Mouse (Mus musculus): ENCODE measurements around the gene Lamc2. TPM values are rescaled to one million over a fixed set of nuclear protein-coding genes. Genes with fewer than 3 reads are reported as not detected.

The Lamc2 gene
- not detected in 2 replicates for total RNA-seq (2014; fragmentation: Nextera tagmentation)
- not detected in 2 replicates for total RNA-seq (2017)

DNA sequence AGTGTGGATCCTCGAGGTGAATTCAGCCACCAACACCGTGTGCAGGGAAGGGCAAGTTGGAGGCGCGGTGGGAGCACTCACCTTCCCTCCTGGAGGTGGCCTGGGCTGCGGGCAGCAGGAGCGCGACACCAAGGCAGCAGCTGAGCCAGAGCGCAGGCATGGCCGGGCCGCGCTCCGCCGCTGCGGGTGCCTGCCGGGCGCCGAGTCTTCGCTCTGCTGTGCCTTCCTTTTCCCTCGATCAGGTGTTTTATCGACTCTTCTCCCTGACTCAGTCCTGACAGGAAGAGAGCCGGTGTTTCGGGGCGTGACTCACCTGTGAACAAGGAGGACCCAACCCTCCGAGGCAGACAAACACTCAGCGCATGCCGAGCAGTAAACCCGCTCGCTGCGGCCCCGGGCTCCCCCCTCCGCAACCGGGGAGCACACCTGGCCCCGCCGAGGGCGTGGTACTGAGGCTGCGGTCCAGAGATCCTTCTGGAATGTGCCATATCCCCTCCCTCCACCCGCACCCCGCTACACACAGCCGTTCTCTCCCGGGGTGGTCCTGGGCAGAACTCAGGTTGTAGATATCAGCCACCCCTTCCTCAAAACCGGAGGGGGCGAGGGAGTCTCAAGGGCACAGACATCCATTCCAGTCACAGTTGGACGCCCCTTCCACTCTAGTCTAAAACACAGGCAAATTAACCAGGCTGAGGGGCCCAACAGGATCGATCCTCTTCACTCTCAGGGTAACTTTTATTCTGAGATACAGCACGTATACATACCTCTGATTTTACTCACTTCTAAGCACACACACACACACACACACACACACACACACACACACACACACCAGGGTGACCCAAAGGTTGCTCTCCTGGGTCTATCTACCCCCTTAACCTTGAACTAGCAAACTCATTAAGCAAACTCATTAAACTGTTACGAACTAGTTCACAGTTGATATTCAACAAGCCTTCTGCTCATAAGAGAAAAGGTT is at the start of gene Lamc2:
Gene Lamc2 (minus strand): TSS at position 620 of the 976 bp plus-strand sequence.
- peak; percentile 27; the same call in 1 of the 2 replicates for ATAC-seq (replicated peaks; ENCODE audit: poor library complexity, severe bottlenecking)

DNA sequence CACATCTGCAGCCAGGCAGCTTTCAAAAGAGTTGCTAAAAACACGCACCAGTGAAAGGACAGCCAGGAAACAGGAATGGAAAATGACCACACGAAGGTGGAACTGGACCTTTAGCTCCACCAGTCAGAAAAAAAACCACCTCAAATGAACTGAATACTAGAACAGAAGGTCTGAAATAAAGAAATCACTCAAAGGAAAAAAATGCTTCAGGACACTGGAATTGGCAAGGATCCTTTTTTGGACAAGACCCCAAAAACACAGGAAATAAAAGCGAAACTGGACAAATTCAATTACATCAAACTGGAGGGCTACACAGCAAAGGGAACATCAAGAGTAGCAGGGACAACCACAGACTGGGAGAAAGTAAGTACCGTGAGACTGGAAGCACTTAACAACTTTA is 49.3 kb upstream of the Lamc2 start:
- no peak for ATAC-seq (replicated peaks; ENCODE audit: poor library complexity, severe bottlenecking)

- no peak for ATAC-seq (replicated peaks; ENCODE audit: poor library complexity, severe bottlenecking)
Measured at GRCm38 (mm10) chr1:153231681-153232080, 45.4 kb upstream of the Lamc2 start.

DNA sequence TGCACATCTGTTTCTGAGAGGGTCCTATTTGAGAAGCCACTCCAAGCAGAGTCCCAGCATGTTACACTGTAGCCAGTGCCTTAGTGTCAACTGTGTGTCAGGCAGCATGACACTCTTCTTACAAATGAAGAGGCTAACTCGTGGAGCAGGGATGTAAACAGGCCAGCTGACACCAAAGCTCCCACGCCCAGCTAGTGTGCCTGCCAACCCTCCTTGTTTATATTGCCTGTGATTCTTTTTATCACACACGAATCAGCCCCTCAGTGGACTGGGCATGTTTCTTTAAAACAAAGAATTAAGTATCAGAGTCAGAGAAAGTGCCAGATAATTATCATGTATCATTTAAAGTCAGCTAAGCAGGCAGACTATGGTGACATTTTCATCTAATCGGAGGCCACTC is 41.7 kb upstream of the Lamc2 start:
- no peak for ATAC-seq (replicated peaks; ENCODE audit: poor library complexity, severe bottlenecking)

DNA sequence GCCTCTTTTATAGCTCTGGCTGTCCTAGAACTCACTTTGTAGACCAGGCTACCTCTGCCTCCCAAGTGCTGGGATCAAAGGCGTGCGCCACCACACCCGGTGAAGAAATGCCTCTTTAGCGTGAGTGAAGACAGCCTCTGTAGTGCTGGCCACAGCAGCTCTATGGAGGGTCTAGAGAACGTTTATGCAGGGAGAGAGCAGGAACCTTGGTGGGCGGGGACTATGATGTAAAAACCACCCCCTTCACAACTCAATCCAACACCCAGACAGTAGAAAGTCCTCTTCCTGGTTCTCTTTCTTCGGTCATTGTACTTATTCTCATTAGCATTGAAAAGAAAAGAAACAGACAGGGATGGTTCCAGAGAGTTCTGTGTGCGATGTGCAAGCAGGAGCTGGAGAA is 40.8 kb upstream of the Lamc2 start:
- ATAC-seq (replicated peaks; ENCODE audit: poor library complexity, severe bottlenecking), result no peak

DNA sequence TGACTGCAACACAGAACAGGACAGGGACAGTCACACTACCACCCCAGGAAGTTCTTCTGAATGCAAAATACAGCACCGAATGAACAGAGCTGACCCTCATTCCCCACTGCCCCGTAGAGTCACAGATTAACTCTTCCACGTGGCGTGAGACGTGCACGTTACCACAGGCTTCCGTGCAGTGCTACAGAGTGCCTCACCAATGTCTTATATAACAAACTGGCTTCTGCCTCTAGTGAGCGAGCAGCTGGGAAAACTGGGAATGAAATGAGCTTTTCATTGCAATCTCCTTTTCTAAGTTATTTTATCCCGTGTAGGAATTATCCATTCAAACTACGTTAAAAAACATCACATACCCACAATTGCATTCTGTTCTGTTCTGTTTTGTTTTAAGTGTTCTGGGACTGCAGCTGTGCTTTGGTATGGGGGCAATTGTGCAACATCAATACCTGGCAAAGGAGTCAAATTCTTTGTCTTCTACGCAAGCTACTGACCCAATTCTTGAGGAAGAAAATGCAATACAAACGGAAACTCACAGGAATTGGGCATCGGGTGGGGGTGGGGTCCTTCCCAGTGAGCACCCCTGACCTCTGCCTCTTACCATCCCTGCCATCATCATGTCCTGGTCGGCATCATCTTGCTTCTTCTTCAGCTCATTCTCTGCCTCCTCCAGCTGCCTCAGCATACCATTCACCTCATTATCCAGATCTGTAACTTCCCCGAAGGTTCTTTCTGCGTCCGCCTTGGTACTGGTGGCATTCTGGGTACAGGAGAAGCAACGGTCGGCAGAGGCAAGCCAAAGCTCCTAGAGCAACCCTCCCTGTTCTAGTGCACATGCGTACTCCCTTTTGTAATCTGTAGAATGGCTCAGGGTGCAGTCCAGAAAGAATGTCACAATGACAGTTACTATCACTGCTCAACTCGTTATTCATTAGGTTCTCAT is 39.8 kb upstream of the Lamc2 start:
- ATAC-seq (replicated peaks; ENCODE audit: poor library complexity, severe bottlenecking), result no peak

GRCm38 (mm10) chr1:153224331-153224730 is 38.1 kb upstream of the Lamc2 start:
- no peak for ATAC-seq (replicated peaks; ENCODE audit: poor library complexity, severe bottlenecking)

DNA sequence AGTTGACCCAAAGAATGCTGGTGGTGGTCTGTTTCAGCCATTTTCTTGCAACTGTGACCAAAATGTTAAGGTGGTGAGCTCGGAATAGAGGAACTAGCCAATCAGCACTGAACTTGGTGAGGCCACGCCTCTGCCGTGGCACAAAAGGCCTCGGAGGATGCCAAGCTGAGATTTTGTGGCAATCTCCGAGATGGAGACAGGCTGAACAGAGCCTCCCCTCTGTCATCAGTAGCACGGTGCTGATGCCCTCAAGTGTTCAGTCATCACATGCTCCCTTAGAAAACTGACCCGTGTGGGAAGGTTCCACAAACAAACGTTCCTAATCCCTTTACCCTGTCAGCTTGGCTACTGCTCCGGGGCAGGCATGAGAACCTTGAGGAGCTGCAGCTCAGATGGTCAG is 33.1 kb upstream of the Lamc2 start:
- no peak for ATAC-seq (replicated peaks; ENCODE audit: poor library complexity, severe bottlenecking)

GRCm38 (mm10) chr1:153216516-153216915 is 30.3 kb upstream of the Lamc2 start:
- no peak for ATAC-seq (replicated peaks; ENCODE audit: poor library complexity, severe bottlenecking)

- ATAC-seq (replicated peaks; ENCODE audit: poor library complexity, severe bottlenecking), result no peak
Measured at GRCm38 (mm10) chr1:153215676-153216075, 29.4 kb upstream of the Lamc2 start.

GRCm38 (mm10) chr1:153210992-153211391 is 24.7 kb upstream of the Lamc2 start:
- ATAC-seq (replicated peaks; ENCODE audit: poor library complexity, severe bottlenecking), result no peak

- no peak for ATAC-seq (replicated peaks; ENCODE audit: poor library complexity, severe bottlenecking)
Measured at GRCm38 (mm10) chr1:153210198-153210597, 24.0 kb upstream of the Lamc2 start.

DNA sequence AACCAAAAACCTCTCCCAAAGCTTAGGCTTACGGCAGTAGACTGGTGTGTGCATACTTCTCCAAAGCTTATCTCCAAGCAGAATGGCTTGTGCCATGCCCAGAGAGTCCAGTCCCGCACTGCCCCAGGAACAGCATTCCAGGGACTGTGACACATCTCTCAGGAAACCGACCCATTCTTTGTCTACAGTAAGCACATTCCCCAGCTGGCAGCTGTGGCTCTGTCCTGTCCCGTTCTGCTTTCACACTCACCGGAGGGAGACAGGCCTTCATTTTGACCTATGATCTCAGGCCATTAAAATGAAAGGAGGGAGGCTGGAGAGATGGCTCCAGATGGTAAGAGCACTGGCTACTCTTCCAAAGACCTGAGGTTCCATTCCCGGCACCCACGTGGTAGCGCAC is 15.9 kb upstream of the Lamc2 start:
- no peak for ATAC-seq (replicated peaks; ENCODE audit: poor library complexity, severe bottlenecking)

DNA sequence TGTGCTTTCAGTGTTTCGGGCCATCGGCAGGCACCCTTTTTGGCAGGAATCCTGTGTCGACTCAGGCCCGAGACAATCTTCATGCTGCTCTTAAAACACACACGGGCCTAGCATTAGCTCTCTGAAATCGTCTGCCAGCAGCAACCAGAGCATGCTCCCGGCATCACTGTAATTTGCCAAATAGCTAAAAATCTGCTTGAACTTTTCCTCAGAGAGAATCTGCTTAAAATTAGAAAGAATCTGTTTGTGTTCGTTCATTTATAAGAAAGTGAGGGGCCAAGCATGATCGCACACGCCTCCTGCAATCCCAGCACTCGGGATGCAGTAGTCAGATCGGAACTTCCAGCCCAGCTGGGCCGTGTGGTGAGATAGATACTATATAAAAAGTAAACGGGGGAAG is 15.2 kb upstream of the Lamc2 start:
- ATAC-seq (replicated peaks; ENCODE audit: poor library complexity, severe bottlenecking), result no peak

- peak; percentile 96 for ATAC-seq (replicated peaks; ENCODE audit: poor library complexity, severe bottlenecking)
Measured at GRCm38 (mm10) chr1:153197316-153197850, 11.1 kb upstream of the Lamc2 start.

GRCm38 (mm10) chr1:153192945-153193344 is 6.7 kb upstream of the Lamc2 start:
- no peak for ATAC-seq (replicated peaks; ENCODE audit: poor library complexity, severe bottlenecking)

- ATAC-seq (replicated peaks; ENCODE audit: poor library complexity, severe bottlenecking), result no peak
Measured at GRCm38 (mm10) chr1:153192379-153192778, 6.1 kb upstream of the Lamc2 start.

DNA sequence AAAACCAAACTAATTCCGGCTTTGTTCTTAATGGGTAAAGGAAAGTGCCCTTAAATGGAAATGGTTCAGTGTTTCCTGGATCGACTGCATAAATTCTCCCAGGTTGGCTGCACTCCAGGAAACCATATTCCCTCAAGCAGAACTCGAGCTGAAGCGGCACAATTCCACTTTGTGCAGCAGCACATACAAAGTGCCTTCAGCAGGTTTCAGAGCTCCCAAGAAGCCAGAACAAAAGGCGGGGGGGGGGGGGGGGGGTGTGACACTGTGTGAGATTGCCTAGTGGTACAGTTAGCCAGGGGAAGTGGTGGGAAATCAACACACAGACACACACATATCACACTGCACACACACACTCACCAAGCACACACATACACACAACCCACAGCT is 5.7 kb upstream of the Lamc2 start:
- no peak for ATAC-seq (replicated peaks; ENCODE audit: poor library complexity, severe bottlenecking)

- no peak for ATAC-seq (replicated peaks; ENCODE audit: poor library complexity, severe bottlenecking)
Measured at GRCm38 (mm10) chr1:153191237-153191942, 5.1 kb upstream of the Lamc2 start.

DNA sequence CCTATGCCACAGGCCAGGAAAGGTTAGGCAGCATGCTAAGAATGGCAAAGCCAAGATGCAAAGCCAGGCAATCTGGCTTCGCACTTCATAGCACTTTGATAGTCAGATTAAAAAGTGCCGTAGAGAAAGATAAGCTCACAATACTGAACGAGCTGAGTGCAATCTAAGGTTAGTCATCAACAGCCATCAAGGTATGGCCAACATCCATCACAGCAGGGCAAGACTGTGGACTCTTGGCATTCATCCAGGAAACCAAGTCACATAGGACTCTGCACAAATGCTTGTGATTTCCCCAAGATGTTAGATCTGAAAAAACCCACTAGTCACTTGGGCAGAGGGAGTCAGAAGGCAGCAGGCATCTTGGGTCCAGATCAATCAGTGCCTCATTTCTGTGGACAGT is 1.8 kb upstream of the Lamc2 start:
- ATAC-seq (replicated peaks; ENCODE audit: poor library complexity, severe bottlenecking), result no peak

Measured in granulocyte monocyte progenitor cell, adult 5-6 weeks (primary cell).